Mouse (Mus musculus): ENCODE measurements around the gene Tbc1d7. TPM values are rescaled to one million over a fixed set of nuclear protein-coding genes. Genes with fewer than 3 reads are reported as not detected.

The Tbc1d7 gene
- polyA plus RNA-seq, 1 experiment = 25.1 TPM

DNA sequence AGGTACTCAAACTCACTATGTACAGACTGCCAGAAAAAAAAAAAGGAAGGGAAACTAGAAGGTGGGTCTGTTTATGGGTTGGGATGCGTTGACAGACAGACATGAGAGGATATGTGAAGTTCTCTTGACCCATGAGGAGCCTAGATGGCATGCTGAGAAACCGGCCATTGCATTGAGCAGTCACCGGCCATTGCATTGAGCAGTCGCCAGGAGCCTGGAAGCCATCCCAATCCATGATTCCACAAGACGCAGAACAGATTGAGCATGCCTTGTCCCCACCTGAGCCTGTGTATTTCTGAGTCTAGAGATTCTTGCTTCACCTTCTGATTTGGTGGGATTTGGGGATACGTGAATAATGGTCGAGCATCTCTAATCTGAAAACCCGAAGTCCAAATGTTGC is 22.6 kb upstream of the Tbc1d7 start:
- DNase-seq (ENCODE audit: low spot score) = no peak

DNA sequence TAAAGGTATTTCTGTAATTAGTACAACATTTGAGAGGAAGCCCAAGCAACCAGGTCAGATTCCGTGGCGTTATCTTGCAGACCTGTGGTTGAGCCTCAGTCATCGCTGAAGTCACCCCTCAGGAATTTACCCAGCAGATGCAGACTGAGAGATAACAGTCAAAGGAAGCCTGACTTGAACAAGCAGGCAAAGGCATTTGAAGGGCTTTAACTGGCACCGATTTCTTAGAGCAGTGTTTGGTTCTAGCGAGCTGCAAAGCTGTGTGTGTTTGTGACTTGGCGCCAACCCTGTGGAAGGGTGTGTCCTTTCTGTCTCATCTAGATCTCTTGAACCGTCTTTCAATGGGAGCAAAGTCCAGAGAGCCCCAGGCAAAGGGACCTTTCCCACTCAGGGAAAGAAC is 22.0 kb upstream of the Tbc1d7 start:
- no peak for DNase-seq (ENCODE audit: low spot score)

DNA sequence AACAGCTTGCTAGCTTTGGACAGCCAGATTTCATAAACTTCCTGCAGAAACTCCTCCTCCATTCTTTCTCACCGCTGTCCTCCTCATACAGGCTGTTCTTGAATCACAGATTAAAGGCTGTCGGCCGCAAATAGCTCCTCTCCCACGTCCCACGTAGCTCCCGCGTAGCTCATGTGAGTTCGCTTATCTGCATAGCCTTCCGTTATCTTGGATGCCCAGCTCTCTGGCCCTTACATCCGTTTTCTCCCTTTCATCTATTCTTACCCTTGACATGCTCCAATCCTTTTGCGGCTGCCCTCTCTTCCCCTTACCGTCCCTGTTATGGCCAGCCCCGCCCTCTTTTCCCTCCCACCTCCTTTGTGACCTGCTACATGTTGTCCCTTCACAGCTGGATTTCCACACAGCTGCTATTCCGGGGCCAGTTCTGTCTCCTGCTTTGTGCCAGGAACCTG is 20.5 kb upstream of the Tbc1d7 start:
- DNase-seq (ENCODE audit: low spot score) = no peak

DNA sequence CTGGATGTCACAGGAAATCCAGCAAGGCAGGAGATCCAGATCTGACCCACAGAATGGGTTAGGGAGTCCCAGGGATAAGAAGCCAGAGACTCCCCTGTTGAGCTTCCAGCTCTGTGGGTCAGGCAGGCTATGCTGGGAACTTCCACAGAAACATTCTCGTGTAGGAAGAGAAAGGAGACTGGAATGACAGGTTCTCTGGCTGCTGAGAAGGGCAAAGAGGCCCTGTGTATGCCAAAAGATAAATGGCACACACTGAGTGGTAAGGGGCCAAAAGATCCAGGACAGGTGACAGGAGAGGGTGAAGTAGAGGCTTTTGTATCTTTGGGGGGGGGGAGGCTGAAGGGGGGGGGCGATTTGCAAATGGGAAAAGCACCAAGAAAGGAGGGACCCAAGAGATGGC is 20.0 kb upstream of the Tbc1d7 start:
- DNase-seq (ENCODE audit: low spot score) = no peak

DNA sequence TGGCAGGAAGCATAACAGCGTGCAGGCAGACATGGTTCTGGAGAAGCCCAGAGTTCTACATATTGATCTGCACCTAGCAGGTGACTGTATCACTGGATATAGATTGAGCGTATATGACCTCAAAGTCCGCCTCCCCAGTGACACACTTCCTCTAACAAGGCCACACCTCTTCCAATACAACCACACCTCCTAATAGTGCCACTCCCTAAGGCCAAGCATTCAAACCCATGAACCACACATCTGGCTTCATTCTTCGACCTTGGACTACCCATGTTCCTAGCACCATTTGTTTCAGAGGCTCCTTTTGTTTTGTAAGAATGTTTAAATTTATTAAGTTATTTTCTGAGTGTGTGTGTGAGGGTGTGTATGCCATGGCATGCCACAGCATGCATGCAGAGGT is 16.4 kb upstream of the Tbc1d7 start:
- DNase-seq (ENCODE audit: low spot score) = no peak

DNA sequence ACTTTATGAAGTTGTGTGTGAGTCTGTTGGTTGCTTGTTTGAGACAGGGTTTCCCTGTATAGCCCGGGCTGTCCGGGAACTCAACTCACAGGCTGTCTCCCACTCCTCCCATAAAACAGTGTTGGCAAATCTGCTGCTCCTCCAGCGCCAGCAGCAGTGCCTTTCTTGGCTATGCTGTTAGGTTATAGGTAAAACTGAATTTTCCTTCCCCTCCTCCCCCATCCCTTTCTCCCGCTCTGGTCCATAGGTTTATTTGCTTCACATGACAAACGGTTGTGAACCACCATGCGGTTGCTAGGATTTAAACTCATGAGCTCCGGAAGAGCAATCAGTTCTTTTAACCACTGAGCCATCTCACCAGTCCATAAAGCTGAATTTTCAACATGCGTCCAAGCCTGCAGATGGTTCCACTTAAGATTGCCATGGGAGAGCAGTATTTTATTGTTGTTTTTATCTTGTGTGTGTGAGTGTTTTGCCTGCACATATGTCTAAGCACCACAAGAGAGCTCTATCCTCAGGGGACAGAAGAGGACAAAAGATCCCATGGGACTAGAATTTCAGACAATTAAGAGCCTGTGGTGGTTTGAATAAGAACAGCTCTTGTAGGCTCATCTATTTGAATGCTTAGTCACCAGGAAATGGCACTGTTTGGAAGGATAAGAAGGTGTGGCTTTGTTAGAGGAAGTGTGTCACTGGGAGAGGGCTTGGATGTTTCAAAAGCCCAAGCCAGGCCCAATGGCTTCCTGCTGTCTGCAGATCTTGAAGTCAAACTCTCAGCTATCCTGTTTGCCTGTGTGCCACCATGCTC is 12.2 kb upstream of the Tbc1d7 start:
- DNase-seq (ENCODE audit: low spot score) = no peak

DNA sequence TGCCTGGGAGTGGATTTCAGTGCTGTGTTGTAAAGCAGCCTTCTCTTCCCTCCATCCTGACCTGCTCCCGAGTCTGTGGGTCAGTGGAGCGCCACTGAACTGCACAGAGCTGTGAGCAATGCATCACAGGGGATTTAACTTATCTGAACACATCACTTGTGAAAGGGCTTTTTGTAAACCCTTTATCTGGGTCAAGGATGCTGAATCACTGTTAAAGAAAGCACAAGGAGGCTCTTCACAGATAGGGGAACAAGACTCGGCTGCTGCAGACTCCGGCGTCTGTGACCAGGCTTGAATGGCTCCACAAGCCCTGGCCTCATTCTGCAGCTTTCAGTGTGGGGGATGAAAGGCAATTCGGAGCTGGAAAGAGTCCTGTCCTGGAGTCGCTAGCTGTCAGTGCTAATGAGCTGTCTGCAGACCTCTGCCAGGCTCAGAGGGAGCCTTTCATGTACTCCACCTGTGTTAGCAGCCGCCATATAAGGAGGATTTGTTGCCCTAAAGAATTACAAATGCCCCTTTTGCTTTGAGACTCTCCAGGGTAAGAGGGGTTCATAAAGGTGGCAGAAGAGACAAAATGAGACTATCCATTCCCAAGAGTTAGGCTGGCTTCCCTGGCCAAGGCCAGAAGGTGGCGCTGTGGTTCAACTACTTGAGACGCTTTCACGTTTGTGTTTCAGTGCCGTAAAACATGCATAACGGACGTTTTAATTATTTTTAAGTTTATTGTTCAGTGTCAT is 11.3 kb upstream of the Tbc1d7 start:
- DNase-seq (ENCODE audit: low spot score) = peak; percentile 68

DNA sequence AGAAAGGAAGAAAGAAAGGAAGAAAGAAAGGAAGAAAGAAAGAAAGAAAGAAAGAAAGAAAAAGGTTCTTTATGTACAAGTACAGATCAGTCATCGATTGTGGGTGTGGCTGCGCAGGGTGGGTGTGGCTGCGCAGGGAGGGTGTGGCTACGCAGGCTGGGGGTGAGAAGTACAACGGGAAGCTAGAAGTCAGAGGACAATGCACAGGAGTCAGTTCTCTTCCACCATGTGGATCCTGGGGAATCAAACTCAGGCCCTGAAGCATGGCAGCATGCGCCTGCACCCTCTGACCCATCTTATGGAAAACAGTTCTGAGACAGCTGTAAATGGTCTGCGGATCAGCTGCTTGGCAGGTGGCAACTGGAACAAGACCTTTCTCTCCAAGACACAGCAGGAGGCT is 9.8 kb upstream of the Tbc1d7 start:
- no peak for DNase-seq (ENCODE audit: low spot score)

DNA sequence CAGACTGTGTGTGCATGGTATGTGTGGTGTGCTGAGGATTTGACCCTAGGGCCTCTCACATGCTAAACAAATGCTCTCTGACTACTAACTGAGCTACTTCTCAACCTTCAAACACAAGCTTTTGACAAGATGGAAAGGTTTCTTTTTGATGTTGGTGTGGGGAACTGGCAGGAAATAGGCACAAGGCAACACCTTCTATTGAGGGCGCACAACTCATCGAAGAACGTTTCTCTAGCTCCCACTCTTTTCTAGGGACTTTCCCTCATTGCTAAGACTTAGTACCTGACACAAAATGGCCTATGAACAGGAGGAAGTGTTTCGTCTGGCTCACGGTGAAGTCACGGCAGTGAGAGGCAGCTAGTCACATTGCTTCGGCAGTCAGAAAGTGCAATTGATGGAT is 6.0 kb upstream of the Tbc1d7 start:
- no peak for DNase-seq (ENCODE audit: low spot score)

DNA sequence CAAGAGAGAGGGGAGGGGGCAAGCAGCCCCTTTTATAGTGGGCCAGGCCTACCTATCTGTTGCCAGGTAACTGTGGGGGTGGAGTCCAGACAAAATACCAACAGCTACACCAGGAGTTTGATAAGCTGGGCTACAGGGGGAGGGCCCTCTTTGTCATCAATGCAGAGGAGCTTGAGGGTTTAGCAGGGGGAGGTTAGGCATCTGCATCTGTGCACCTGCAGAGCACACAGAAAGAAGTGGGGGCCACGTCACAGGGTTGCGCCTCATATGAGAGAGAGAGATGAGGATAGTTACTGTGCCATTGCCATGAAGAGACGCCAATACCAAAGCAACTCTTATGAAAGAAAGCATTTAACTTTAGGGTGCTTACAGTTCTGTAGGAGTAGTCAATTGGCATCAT is 5.4 kb upstream of the Tbc1d7 start:
- no peak for DNase-seq (ENCODE audit: low spot score)

DNA sequence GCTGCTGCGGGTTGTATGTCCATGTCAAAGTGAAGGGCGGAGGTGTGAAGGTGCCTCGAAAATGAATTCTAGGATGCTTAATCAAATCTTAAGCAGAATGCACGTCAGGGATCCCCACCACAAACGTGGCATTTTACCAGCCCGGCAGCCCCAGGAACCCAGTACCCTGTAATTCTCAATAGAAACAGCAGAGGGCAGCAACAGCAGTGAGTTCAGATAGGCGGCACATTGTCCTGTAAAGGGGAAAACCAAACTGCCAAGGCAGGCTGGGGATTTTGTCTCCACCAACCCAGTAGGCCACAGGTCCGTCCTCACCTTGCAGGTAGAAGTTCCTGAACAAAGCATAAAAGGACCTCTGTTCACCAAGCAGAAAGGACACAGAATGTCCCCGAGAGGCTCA is 2.0 kb upstream of the Tbc1d7 start:
- peak; percentile 45 for DNase-seq (ENCODE audit: low spot score)

DNA sequence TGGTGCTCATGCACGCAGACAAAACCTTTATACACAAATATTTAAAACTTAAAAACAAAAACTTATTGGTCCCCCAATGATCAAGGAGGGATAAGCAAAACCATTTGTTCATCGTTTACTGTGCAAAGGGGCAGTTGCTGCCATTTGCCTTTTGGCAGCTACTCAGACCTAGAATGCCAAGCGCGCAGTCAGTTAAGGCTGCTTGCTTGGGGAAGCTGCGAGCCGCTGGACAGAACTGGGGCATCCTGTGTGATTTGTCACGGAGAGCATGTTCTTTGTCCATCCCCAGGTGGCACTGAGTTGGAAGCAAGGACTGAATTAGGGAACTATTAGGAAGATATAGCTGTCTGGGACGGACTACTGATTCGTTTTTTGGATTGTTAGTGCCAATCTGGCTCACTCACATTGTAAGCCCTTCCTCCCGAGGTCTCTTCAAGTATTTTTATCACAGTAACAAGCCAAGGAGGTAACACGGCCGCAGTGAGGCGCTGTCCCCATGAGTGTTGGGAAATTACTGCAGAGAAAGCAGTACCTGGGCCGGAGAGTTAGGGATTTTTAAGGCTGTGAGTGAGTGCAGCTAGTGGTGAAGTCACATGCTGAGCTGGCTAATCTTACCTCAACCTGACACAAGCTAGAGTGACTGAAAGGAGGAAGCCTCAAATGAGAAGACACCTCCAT is 874 bp upstream of the Tbc1d7 start:
- no peak for DNase-seq (ENCODE audit: low spot score)

DNA sequence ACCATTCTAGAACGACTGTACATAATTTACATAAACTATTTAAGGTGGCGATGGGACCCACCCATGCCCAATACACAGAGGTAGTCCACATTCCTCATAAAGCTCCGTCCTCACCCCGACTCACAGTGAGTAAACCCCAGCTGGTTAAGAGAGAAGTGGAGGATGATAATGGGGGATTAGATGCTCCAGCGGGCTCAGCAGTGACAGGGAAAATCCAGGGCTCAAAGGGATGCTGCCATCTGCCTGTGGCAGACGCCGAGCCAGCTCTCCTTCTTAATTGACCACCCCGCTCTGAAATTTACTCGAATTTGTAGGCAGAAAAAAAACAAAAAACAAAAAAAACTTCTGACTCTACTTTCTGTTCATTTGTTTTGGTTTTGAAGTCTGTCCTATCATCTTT is 3.6 kb downstream of the Tbc1d7 start:
- DNase-seq (ENCODE audit: low spot score) = no peak

DNA sequence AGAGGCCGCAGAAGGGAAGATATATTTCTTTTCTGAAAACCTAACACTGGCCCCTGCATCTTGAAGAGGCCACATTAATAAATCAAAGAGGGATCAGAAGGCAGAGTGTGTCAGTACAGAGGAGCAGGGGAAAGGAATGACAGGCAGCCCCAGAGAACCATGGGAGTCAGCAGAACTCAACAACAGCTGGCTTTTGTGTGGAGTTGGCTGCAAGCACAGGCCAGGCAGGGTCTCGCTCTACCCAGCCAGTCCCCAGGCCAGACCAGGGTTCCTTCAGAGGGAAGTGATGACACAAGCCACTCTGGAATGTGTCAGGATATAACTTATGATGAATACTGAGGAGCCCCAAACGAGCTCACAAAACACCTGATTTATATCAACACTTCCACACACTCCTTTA is 11.9 kb downstream of the Tbc1d7 start:
- no peak for DNase-seq (ENCODE audit: low spot score)

DNA sequence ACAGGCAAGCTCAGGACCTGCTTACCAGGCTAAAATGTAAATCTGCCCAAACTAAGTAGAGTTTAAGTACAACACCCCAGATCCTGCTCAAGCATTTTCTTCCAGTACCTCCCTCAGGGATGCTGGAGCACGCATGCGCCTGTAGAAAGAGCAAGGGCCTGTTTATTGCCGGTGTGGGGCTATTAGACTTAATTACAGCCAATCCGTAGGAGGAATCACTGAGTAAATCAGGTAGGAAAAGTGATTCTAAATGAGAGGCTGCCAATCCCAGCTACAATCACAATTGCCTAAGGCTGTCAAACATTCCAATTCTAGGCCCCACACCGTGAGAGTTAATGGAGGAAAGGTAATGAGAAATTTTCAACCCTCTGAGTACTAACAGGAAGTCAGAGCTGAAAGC is 13.0 kb downstream of the Tbc1d7 start:
- DNase-seq (ENCODE audit: low spot score) = no peak

DNA sequence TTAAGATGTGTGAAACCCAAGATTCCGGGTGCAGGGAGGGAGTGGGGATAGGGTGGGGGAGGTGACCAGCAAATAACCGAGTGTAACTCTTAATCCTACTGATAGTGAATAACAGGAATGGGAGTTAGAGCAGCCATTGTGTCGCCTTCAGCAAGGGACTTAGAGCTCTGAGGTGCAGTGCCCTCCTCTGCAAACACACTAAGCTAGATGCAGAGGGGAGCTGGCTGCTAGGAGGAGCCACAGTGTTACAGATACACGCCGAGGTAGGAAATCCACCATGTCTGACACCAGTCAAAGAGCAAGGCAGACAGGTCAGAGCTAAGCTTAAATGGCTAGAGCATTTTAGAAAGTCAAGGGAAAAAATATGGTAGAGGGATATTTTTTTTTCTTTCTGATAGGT is 13.9 kb downstream of the Tbc1d7 start:
- no peak for DNase-seq (ENCODE audit: low spot score)

DNA sequence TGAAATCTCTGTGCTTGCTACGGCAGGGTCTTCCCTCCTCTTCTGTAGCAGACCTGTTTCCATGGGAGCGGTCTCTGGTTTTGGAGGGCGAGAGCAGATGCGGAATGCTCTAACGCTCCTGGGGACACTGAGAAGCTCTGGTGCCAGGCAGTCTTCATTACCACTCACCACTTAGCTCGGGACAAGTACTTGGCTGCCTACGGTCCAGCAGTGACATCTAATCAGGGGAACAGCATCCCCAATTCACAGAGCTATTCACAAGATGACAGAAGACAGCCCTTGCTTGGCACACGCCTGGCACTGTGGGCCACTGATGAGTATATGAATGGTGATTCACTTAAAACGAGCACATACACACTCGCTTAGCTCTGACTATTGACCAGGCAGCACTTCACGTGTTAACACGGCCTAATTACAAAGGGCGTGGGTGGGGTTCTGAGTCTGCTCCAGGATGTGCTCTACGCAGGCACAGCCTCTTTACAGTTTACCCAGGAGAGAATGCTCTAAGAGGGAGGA is 19.2 kb downstream of the Tbc1d7 start:
- no peak for DNase-seq (ENCODE audit: low spot score)

DNA sequence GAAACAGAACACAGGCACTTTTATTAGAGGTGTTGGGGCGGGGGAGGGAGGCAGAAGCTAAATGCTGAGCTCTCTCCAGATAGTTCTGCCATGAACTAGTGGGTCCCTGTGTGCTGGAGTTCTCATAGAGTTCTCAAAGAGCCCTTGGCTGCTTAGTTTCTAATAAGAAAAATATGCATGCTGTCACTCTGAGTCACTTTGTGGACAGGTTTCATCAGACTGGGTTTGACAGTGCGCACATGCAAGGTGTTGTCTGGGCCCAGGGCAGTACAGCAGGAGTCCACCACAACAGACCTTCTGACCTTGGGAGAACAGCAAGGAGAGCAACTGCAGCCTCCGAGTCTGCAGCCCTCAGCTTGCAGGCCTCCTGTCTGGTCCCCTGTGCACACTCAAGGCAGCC is 21.6 kb downstream of the Tbc1d7 start:
- no peak for DNase-seq (ENCODE audit: low spot score)

DNA sequence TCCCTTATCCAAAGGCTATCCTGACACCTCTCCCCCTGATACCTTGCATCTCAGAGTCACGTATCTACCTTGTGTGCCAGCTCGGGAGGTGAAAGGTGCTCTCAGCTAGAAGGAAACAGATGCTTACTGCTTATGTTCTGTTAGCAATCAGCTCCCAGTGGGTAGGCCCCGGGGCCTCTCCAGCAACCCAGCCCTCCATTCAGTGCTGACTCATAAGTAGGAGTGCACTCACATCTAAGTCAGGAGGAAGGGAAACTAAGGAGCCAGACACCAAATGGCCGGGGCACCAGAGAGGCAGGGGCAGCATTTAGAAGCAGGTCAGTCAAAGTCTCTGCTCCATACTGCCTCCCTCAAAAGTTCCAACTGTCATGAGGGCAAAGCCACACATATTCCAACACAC is 22.6 kb downstream of the Tbc1d7 start:
- DNase-seq (ENCODE audit: low spot score) = no peak

DNA sequence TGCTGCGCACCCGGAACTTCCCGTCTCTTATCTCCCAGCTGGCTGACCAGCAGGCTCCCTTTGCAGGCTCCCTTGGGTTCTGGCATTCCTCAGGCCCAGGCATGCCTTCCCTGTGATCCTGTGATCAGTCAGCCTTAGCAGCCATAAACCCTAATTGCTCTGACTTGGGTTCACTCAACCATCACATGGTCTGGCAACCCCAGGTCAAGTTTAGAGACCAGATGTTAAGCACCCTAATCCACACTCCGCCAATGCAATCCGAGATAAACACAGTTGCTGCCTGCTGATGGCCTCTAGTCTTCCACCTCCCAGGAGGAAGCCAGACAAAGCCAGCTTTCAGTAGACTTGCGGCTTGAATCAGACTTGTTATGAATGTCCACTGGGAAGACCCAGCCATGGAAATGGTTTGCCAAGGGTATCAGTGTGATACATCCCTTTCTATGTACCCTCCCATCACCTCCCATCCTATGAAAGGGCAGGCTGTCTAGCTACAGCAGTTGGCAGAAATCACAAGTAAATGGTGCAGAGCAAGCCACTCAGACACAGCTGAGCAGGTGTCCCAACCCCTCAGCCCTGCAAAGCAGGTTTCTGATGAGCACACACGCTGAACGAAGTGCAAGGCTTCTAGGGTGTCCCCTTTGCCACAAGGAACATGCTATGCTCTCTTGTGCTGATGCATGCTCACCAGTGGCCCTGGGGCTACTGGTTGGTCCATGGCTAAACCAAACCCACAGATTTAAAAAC is 24.6 kb downstream of the Tbc1d7 start:
- no peak for DNase-seq (ENCODE audit: low spot score)

DNA sequence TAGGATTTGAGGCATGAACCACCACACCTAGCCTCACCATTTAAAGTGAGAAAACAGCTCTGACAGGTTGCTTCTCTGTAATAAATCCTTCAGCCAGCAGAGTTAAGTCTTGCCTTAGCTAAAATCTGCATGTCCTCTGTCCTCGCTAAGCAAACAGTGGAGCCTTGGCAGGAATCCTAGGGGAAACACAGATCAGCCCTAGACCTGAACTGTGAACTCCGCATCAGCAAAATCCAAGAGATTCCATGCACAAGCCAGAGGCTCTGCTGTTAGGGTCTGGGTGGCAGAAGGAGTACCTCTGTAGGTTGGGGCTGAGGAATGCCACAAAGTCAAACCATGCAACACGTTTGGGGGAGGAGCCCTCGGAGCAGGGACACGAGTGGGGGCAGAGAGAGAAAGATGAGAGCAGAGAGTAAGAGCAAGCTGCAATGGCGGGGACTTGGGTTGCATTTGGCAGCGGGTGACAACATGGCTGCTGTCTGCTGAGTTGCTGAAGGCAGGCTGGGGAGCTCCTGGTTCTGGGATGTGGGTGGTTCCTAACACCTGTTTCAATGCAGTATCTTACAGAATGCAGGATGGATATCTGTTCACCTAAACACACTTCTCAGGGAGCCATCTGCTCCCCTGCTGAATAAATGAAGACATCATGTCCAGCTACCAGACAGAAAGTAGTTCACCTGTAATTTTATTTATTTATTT is 26.4 kb downstream of the Tbc1d7 start:
- DNase-seq (ENCODE audit: low spot score) = no peak

All from urinary bladder, adult 2 months (tissue).